In genomic region chr14:51773490-51773889, GRCm38 (mm10) we compare ENCODE assay signal across 46 mouse cellular contexts. TPM values are rescaled to one million over a fixed set of nuclear protein-coding genes. Genes with fewer than 3 reads are reported as not detected.
"Had no signal": no experiment of that assay in that cellular context is flagged by ENCODE, and none has a peak within 500 bp of the region (broad histone marks: within the 10 kb centered on the region; RNA-seq: fewer than 3 reads in every experiment).

TSS of gene Ang4 (minus strand) at chr14:51773590.

- DNase-seq: left cerebral cortex, postnatal 4 days; liver; liver, embryonic 13.5 days; liver, postnatal 0 days; lung, adult 18-20 months; lung, adult 2 months; lung, embryonic 14.5 days; lung, postnatal 10 days; lung, postnatal 14 days; lung, postnatal 36 days; lung, postnatal 4 days; midbrain, embryonic 14.5 days had no signal

- H3K4me3 ChIP-seq: limb, embryonic 10.5 days; limb, embryonic 12.5 days; limb, embryonic 13.5 days; limb, embryonic 15.5 days; liver, embryonic 12.5 days; liver, embryonic 13.5 days; liver, embryonic 15.5 days; lung, embryonic 15.5 days; megakaryocyte, embryonic 14.5 days; midbrain, embryonic 10.5 days; midbrain, embryonic 12.5 days; midbrain, embryonic 13.5 days; midbrain, embryonic 15.5 days; myocyte had no signal

- H3K9me3 ChIP-seq: limb, embryonic 10.5 days; limb, embryonic 12.5 days; limb, embryonic 13.5 days; limb, embryonic 15.5 days; liver, embryonic 12.5 days; liver, embryonic 13.5 days; liver, embryonic 15.5 days; lung, embryonic 15.5 days; midbrain, embryonic 10.5 days; midbrain, embryonic 12.5 days; midbrain, embryonic 13.5 days; midbrain, embryonic 15.5 days had no signal

- ATAC-seq: liver, embryonic 12.5 days; liver, postnatal 0 days; lung, postnatal 0 days; midbrain, embryonic 13.5 days; midbrain, embryonic 15.5 days; midbrain, embryonic 16.5 days had no signal

- H3K9ac ChIP-seq: limb, embryonic 12.5 days; limb, embryonic 13.5 days; limb, embryonic 15.5 days; liver, embryonic 12.5 days; liver, embryonic 13.5 days; liver, embryonic 14.5 days; liver, embryonic 15.5 days; liver, postnatal 0 days; lung, embryonic 14.5 days; lung, embryonic 15.5 days; midbrain, embryonic 12.5 days; midbrain, embryonic 13.5 days; midbrain, embryonic 15.5 days had no signal

- H3K4me1 ChIP-seq: limb, embryonic 10.5 days; limb, embryonic 12.5 days; limb, embryonic 13.5 days; limb, embryonic 15.5 days; liver, embryonic 12.5 days; liver, embryonic 13.5 days; liver, embryonic 15.5 days; lung, embryonic 15.5 days; midbrain, embryonic 10.5 days; midbrain, embryonic 12.5 days; midbrain, embryonic 13.5 days; midbrain, embryonic 15.5 days had no signal

- H3K27ac ChIP-seq: limb, embryonic 10.5 days; limb, embryonic 12.5 days; limb, embryonic 13.5 days; limb, embryonic 15.5 days; liver, embryonic 12.5 days; liver, embryonic 13.5 days; liver, embryonic 14.5 days; liver, embryonic 15.5 days; lung, embryonic 15.5 days; macrophage; midbrain, embryonic 10.5 days; midbrain, embryonic 12.5 days; midbrain, embryonic 13.5 days; midbrain, embryonic 15.5 days had no signal

- H3K27me3 ChIP-seq: limb, embryonic 12.5 days; limb, embryonic 13.5 days; limb, embryonic 15.5 days; liver, embryonic 12.5 days; liver, embryonic 13.5 days; liver, embryonic 15.5 days; lung, embryonic 15.5 days; megakaryocyte, embryonic 14.5 days; midbrain, embryonic 12.5 days; midbrain, embryonic 13.5 days; midbrain, embryonic 15.5 days had no signal

- H3K4me2 ChIP-seq: limb, embryonic 12.5 days; limb, embryonic 13.5 days; limb, embryonic 15.5 days; liver, embryonic 11.5 days; liver, embryonic 12.5 days; liver, embryonic 13.5 days; liver, embryonic 15.5 days; lung, embryonic 14.5 days; lung, embryonic 15.5 days; midbrain, embryonic 11.5 days; midbrain, embryonic 12.5 days; midbrain, embryonic 13.5 days; midbrain, embryonic 15.5 days had no signal

- H3K36me3 ChIP-seq: limb, embryonic 10.5 days; limb, embryonic 12.5 days; limb, embryonic 13.5 days; limb, embryonic 15.5 days; liver, embryonic 12.5 days; liver, embryonic 13.5 days; liver, embryonic 15.5 days; lung, embryonic 15.5 days; midbrain, embryonic 10.5 days; midbrain, embryonic 12.5 days; midbrain, embryonic 13.5 days; midbrain, embryonic 15.5 days had no signal

RNA-seq across cellular contexts. Expression of gene Ang4, which starts in this region (rescaled TPM):
- total RNA-seq: left cerebral cortex, postnatal 10 days; left cerebral cortex, postnatal 14 days; left cerebral cortex, postnatal 25 days; left cerebral cortex, postnatal 36 days; left cerebral cortex, postnatal 4 days; liver, adult 2 months; megakaryocyte progenitor cell, adult 5-6 weeks; megakaryocyte, adult 5-6 weeks; megakaryocyte-erythroid progenitor cell, adult 5-6 weeks; midbrain, postnatal 0 days; monocyte, adult 5-6 weeks had no signal
- polyA plus RNA-seq: limb, embryonic 10.5 days; limb, embryonic 11.5 days; limb, embryonic 12.5 days; limb, embryonic 13.5 days; limb, embryonic 14.5 days; limb, embryonic 15.5 days; liver, adult 2 months; liver, embryonic 11.5 days; liver, embryonic 12.5 days; liver, embryonic 13.5 days; liver, embryonic 14.5 days; liver, embryonic 15.5 days; liver, embryonic 16.5 days; liver, postnatal 0 days; lung, adult 2 months; lung, embryonic 14.5 days; lung, embryonic 16.5 days; lung, postnatal 0 days; macrophage; midbrain, embryonic 10.5 days; midbrain, embryonic 11.5 days; midbrain, embryonic 12.5 days; midbrain, embryonic 13.5 days; midbrain, embryonic 14.5 days; midbrain, embryonic 15.5 days; midbrain, embryonic 16.5 days; midbrain, postnatal 0 days; myocyte; neural tube, embryonic 11.5 days had no signal
